Mouse (Mus musculus): Measurements from ENCODE around the gene Fam187b. TPM values are rescaled to one million over a fixed set of nuclear protein-coding genes. Genes with fewer than 3 reads are reported as not detected.
A peak's percentile ranks its signal among the peaks of the same experiment; 100 is the strongest.

Gene Fam187b
- polyA plus RNA-seq, 1 experiment = 0.63 TPM

DNA sequence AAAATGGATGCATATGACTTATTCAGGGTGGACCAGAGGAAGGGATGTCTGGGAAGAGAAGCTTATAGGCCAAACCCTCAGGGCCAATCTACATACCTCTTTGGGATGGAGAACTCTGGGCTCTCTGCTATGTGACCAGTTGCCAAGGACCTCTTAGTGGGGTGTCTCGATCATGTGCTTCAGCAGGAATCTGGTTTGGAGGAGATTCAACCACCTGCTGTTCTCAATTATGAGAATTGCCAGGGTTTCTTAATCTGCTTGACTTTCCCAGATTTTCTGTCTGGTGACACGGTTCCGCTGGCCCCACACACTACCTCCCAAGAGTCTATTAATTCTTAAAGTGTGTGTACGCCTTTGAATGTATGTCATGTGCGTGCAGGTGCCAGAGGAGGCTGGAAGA lies 20.4 kb downstream of the Fam187b start:
- H3K27me3 ChIP-seq (ENCODE audit: control insufficient read depth, insufficient read depth, low read length) = no peaks in the 10 kb centered on the region
- H3K36me3 ChIP-seq (ENCODE audit: control insufficient read depth, insufficient read depth, low read length) = no peaks in the 10 kb centered on the region
- H3K4me3 ChIP-seq (ENCODE audit: extremely low read depth, insufficient read depth, insufficient read length) = no peak overlapping the region
- TF ChIP-seq POLR2A (IDR thresholded peaks at IDR 0.05; ENCODE audit: low read depth, low read length) = no peak
- TF ChIP-seq CTCF (IDR thresholded peaks at IDR 0.05; ENCODE audit: extremely low read depth, insufficient read depth, insufficient read length, insufficient replicate concordance) = no peak
- H3K27ac ChIP-seq (ENCODE audit: insufficient read depth, low read length) = no peak overlapping the region
- 91% methylated on average over 5 of the region's 5 CpGs for WGBS
- no peak for DNase-seq (ENCODE audit: low read depth in 1 of 2, low spot score in 2 of 2)
- no peaks in the 10 kb centered on the region; the same call in 1 of the 2 replicates for H3K4me1 ChIP-seq (ENCODE audit: control insufficient read depth, insufficient read depth, insufficient read length)

DNA sequence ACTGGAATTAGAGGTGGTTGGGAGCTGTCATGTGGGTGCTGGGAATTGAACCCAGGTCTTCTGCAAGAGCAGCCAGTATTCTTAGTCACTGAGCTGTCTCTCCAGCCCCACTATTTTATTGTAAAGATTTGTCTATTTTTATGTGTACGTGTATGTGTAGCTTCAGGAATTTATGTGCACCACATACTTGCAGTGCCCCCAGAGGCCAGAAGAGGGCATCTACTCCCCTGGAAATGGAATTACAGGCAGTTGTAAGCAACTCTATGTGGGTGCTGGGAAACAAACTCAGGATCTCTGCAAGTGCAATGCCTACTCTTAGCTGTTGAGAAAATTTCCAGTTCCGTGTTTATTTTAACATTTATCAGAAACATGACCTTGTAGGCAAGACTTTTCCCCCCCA lies 22.9 kb downstream of the Fam187b start:
- WGBS = 97% methylated on average over 2 of the region's 2 CpGs
- peaks cover 15% of the 10 kb centered on the region; the same call in 1 of the 2 replicates for H3K4me1 ChIP-seq (ENCODE audit: control insufficient read depth, insufficient read depth, insufficient read length)
- H3K36me3 ChIP-seq (ENCODE audit: control insufficient read depth, insufficient read depth, low read length) = no peaks in the 10 kb centered on the region
- no peaks in the 10 kb centered on the region for H3K27me3 ChIP-seq (ENCODE audit: control insufficient read depth, insufficient read depth, low read length)
- H3K27ac ChIP-seq (ENCODE audit: insufficient read depth, low read length) = no peak overlapping the region
- no peak for DNase-seq (ENCODE audit: low read depth in 1 of 2, low spot score in 2 of 2)
- TF ChIP-seq CTCF (IDR thresholded peaks at IDR 0.05; ENCODE audit: extremely low read depth, insufficient read depth, insufficient read length, insufficient replicate concordance) = no peak
- TF ChIP-seq POLR2A (IDR thresholded peaks at IDR 0.05; ENCODE audit: low read depth, low read length) = no peak
- no peak overlapping the region for H3K4me3 ChIP-seq (ENCODE audit: extremely low read depth, insufficient read depth, insufficient read length)

DNA sequence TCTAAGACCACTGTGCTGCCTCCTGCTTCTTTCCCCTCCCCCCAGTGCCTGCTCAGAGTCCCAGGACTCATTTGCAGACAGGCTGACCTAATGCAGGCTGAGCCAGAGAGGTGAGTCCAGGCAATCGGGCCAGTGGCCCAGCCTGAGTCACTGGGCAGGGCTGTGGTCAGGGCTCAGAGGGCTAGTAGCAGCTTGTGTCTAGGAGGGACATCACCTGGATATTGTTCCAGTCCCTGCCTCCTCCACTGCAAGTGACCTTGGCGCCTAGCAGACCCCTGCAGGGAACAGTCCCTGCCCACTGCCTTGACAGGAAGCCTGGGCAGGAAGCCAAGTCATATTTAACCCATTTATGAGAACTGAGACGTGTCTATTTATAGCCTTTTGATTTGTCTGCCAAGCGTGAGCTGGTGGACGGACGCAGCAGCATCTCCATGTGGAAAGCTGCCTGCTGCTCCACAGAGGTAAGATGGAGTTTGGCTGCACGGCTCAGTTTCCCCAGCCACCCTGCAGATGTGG lies 27.0 kb downstream of the Fam187b start:
- peak overlapping the region; percentile 62 for H3K4me3 ChIP-seq (ENCODE audit: extremely low read depth, insufficient read depth, insufficient read length)
- H3K4me1 ChIP-seq (ENCODE audit: control insufficient read depth, insufficient read depth, insufficient read length) = peaks cover 27% of the 10 kb centered on the region
- no peak; the same call in 1 of the 2 replicates for TF ChIP-seq POLR2A (IDR thresholded peaks at IDR 0.05; ENCODE audit: low read depth, low read length)
- no peaks in the 10 kb centered on the region for H3K36me3 ChIP-seq (ENCODE audit: control insufficient read depth, insufficient read depth, low read length)
- H3K27ac ChIP-seq (ENCODE audit: insufficient read depth, low read length) = peak overlapping the region; percentile 93
- DNase-seq (ENCODE audit: low read depth in 1 of 2, low spot score in 2 of 2) = peak; percentile 56 to 64
- WGBS = under 1% methylated on average over 7 of the region's 7 CpGs
- H3K27me3 ChIP-seq (ENCODE audit: control insufficient read depth, insufficient read depth, low read length) = no peaks in the 10 kb centered on the region

DNA sequence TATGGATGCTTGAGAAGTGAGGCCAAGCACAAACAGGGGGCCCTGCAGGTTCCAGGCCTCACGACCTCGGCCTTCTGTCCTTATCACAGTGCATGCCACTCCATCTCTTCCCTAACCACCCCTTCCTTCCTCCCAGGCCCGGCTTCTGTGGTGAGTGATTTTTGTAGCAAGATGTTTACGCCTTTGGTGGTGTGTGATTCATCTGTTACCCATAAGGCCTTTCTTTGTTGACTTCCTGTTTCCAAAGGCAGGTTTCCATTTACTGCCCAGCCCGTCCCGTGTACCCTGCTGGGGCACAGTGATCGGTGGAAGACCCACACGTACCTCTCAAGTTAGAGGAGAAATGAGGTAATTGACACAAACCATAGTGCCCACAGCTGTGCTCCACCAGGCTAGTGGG lies 29.1 kb downstream of the Fam187b start:
- H3K36me3 ChIP-seq (ENCODE audit: control insufficient read depth, insufficient read depth, low read length) = no peaks in the 10 kb centered on the region
- peak overlapping the region; percentile 93 for H3K27ac ChIP-seq (ENCODE audit: insufficient read depth, low read length)
- H3K4me3 ChIP-seq (ENCODE audit: extremely low read depth, insufficient read depth, insufficient read length) = no peak overlapping the region
- 5% methylated on average over 8 of the region's 8 CpGs for WGBS
- H3K4me1 ChIP-seq (ENCODE audit: control insufficient read depth, insufficient read depth, insufficient read length) = peaks cover 27% of the 10 kb centered on the region
- peak; percentile 60 to 68 for DNase-seq (ENCODE audit: low read depth in 1 of 2, low spot score in 2 of 2)
- no peaks in the 10 kb centered on the region for H3K27me3 ChIP-seq (ENCODE audit: control insufficient read depth, insufficient read depth, low read length)
- no peak; the same call in none of the 2 replicates for TF ChIP-seq POLR2A (IDR thresholded peaks at IDR 0.05; ENCODE audit: low read depth, low read length)
- no peak for TF ChIP-seq CTCF (IDR thresholded peaks at IDR 0.05; ENCODE audit: extremely low read depth, insufficient read depth, insufficient read length, insufficient replicate concordance)

DNA sequence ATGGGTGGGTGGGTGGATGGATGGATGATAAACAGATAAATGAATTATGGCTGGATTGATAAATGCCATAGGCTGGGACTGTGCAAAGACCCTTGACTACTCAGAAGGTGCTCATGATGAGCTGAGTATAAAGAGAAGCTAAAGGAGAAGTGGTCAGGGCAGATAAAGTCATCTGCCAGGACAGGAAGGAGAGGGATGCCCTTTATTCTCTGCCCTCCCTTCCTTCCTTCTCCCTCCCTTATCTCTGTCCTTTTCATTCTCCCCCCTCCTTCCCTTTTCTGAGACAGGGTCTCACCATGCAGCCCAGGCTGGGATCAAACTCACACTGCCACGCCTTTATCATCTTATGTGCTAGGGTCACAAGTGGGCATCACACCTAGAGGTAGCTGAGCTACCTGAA lies 34.2 kb downstream of the Fam187b start:
- 44% methylated on average over 1 of the region's 1 CpGs for WGBS
- TF ChIP-seq POLR2A (IDR thresholded peaks at IDR 0.05; ENCODE audit: low read depth, low read length) (no peak), CTCF (IDR thresholded peaks at IDR 0.05; ENCODE audit: extremely low read depth, insufficient read depth, insufficient read length, insufficient replicate concordance) (no peak)
- no peak for DNase-seq (ENCODE audit: low read depth in 1 of 2, low spot score in 2 of 2)
- H3K27ac ChIP-seq (ENCODE audit: insufficient read depth, low read length) = no peak overlapping the region
- peaks cover 4% of the 10 kb centered on the region; the same call in 1 of the 2 replicates for H3K4me1 ChIP-seq (ENCODE audit: control insufficient read depth, insufficient read depth, insufficient read length)
- H3K27me3 ChIP-seq (ENCODE audit: control insufficient read depth, insufficient read depth, low read length) = no peaks in the 10 kb centered on the region
- no peaks in the 10 kb centered on the region for H3K36me3 ChIP-seq (ENCODE audit: control insufficient read depth, insufficient read depth, low read length)
- H3K4me3 ChIP-seq (ENCODE audit: extremely low read depth, insufficient read depth, insufficient read length) = no peak overlapping the region

DNA sequence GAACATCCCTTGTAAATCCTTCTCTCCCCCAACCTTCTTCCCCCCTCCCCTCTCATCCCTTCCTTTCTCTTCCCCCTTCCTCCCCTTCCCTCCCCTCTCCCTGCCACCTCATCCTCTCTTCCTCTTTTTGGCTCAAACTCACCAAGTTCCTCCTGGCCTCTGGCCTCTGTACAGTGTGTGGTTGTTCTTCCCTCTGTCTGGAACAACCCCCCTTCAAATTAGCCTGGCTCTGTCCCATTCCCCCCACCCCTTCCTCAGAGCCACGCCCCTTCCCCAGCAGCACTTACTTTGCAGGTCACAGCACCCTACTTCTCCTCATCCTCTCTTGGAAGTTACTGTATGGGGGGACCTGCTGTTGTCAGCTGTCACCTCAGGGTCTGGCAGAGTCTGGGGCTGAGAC lies 34.6 kb downstream of the Fam187b start:
- no peak for TF ChIP-seq CTCF (IDR thresholded peaks at IDR 0.05; ENCODE audit: extremely low read depth, insufficient read depth, insufficient read length, insufficient replicate concordance)
- no peak for TF ChIP-seq POLR2A (IDR thresholded peaks at IDR 0.05; ENCODE audit: low read depth, low read length)
- Histone ChIP-seq H3K27ac (ENCODE audit: insufficient read depth, low read length) (no peak overlapping the region), H3K27me3 (ENCODE audit: control insufficient read depth, insufficient read depth, low read length) (no peaks in the 10 kb centered on the region), H3K4me1 (ENCODE audit: control insufficient read depth, insufficient read depth, insufficient read length) (peaks cover 3% of the 10 kb centered on the region; the same call in 1 of the 2 replicates), H3K4me3 (ENCODE audit: extremely low read depth, insufficient read depth, insufficient read length) (no peak overlapping the region), H3K36me3 (ENCODE audit: control insufficient read depth, insufficient read depth, low read length) (no peaks in the 10 kb centered on the region)
- WGBS = 22% methylated on average over 1 of the region's 1 CpGs
- DNase-seq (ENCODE audit: low read depth in 1 of 2, low spot score in 2 of 2) = no peak

DNA sequence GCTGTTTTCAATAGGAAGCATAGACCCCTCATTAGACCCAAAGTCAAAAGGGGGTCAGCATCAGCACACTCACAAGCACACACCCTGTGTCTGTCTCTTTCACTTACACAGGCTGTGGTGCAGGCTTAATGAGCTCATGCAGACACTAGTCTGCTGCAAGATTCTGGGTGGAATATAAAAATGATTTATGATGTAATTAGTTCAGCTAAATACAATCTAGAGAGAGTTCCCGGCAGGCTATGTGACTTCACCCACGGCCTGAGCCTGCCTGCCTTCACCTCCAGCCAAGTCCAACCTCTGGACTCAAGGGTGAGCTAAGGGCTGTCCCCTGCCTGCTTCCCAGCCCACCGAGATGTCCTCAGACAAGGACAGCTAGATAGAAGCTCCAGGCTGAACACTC lies 35.3 kb downstream of the Fam187b start:
- H3K4me1 ChIP-seq (ENCODE audit: control insufficient read depth, insufficient read depth, insufficient read length) = peaks cover 3% of the 10 kb centered on the region; the same call in 1 of the 2 replicates
- H3K36me3 ChIP-seq (ENCODE audit: control insufficient read depth, insufficient read depth, low read length) = no peaks in the 10 kb centered on the region
- no peak for DNase-seq (ENCODE audit: low read depth in 1 of 2, low spot score in 2 of 2)
- TF ChIP-seq POLR2A (IDR thresholded peaks at IDR 0.05; ENCODE audit: low read depth, low read length) (no peak), CTCF (IDR thresholded peaks at IDR 0.05; ENCODE audit: extremely low read depth, insufficient read depth, insufficient read length, insufficient replicate concordance) (no peak)
- H3K27ac ChIP-seq (ENCODE audit: insufficient read depth, low read length) = no peak overlapping the region
- H3K4me3 ChIP-seq (ENCODE audit: extremely low read depth, insufficient read depth, insufficient read length) = no peak overlapping the region
- WGBS = 53% methylated on average over 3 of the region's 3 CpGs
- H3K27me3 ChIP-seq (ENCODE audit: control insufficient read depth, insufficient read depth, low read length) = no peaks in the 10 kb centered on the region

All from spleen, adult 2 months (tissue).